Mouse (Mus musculus) Muller cell, postnatal 12 days (primary cell): ENCODE results near the gene Coa5.

ENCODE experiments used
- DNase-seq: peaks from one replicate; pipeline ENCODE4 v3.0.0-alpha.2; 2015; ENCODE audit errors: inconsistent ontology term

Coa5 gene

DNA sequence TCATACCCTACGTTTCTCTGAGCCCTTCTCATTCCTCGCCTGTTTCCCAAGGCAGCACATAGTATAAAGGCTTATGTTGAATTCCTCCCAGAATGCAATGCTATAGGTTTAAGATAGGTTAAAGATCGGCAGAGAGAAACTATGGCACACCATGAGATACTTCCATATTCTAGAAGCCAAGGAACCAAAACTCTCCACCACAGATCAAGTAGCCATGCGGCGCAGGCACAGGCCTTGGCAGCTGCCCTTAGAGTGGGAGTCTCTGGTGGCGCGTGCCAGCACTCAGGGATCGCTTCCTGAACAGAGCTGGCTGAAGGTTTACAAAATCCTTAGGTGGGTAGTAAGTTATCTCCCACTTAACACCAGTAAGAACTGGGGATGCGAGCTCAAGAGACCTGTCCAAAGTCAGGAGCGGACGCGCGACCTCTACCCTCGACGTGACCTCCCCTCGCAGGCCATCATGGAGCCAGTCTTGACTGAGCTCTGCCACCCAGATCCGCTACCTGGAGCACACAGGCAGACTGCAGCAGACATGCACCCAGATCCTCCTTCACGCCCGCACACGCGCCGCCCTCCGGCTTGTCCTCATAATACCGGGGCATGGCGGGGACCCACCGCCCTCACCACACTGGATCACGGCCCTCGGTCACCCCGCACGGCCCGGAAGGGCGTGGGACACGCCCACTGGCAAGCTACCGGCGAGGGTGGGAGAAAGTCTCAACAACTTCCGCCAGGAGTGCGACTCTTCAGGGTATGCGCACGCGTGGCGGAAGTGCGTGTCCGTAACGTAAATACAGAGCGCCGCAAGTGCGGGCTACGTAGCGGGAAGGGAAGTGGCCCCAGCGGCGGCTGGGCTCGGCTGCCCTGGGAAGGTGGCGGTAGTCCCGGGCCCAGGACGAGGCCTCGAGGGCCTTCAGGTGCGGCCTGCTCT is at the start of gene Coa5, which contains the start of gene Unc50:
Coa5 (minus strand) TSS at position 738 of the 931 bp plus-strand sequence.
Unc50 (plus strand) TSS at position 774 of the 931 bp plus-strand sequence.
- DNase-seq: peak; percentile 94

DNA sequence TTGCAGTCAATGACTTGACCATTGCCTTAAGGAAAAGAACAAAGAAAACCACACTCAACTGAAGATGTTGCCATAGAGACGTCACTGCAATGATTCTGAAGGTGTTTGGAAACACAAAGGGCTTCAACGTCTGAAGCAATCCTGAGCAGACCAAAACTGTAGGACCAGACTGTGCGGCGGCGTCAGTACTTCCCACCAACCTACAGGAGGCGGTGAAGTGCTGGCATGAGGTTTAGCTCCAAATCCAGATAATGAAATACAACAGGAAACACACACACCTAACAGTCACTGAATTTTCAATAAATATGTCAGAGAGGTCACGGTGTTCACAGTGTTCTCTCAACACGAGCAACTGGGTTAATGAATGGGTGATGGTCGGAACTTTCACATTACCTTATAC is 49.2 kb upstream of the Coa5 start:
- DNase-seq: no peak

DNA sequence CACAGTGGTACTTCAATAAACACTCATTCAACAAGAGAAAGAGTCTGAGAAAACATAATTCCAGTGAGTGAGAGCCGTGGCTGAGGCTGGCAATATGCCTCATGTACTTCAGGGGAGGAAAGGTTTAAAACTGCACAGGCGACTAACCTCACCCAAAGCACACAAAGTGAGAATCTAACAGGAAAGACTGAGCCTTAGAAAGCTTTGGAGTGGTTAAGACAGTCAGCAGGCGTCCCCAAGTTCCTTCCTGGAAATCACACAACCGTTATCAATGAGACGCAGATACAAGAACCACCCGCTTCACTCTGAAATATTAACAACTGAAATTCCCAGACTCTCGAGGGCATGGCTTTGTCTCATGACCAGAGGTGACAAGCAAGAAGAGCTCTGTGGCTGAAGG is 48.5 kb upstream of the Coa5 start:
- DNase-seq: no peak

DNA sequence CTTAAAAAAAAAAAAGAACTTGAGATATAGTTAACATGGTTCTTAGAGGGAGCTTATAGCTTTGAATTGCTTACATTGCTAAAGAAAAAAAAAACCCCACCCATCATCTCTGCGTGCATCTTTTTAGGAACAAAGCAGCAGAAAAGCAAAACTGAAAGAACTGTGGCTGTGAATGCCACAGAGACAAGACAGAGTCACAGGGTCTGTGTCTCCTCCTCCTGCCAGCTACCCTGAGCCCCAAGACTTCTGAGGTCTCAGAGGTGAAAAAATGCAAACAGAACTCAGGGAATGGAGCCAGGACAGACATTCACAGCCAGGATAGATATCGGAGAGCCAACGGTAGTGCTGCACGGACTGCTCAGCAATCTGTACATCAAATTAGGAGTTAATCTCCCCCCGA is 48.0 kb upstream of the Coa5 start:
- DNase-seq: no peak

DNA sequence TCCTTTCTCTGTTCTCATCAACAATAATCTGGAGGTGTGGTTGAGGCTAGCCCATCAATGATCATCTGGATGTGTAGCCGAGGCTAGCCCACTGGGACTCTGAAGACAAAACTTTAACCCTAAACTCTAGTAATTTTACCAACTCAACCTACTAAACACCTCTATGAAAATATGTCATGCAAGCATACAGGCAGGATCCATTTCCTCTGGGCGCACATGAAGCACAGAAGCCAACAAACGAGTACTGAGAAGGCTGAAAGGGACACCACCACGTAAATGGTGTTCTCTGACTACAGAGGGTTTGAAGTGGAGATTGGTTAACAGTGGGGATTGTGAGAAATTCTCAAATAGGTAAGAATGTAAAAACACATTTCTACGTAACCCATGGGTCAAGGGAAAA is 47.3 kb upstream of the Coa5 start:
- DNase-seq: no peak

DNA sequence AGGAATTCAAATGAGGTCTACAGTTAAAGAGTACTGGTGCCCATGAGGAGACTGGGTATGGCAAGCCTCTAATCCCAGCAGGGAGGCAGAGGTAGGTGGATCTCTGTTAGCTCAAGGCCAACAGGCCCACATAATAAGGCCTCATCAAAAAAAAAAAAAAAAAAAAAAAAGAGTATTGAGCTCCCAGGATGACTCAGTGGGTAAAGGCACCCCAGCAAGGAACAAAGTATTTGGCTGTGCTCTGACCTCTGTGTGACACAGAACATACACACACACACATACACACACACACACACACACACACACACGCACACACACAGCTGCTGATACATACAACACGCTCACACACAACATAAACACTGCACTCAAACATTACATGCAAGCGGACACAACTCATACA is 45.4 kb upstream of the Coa5 start:
- DNase-seq: no peak

DNA sequence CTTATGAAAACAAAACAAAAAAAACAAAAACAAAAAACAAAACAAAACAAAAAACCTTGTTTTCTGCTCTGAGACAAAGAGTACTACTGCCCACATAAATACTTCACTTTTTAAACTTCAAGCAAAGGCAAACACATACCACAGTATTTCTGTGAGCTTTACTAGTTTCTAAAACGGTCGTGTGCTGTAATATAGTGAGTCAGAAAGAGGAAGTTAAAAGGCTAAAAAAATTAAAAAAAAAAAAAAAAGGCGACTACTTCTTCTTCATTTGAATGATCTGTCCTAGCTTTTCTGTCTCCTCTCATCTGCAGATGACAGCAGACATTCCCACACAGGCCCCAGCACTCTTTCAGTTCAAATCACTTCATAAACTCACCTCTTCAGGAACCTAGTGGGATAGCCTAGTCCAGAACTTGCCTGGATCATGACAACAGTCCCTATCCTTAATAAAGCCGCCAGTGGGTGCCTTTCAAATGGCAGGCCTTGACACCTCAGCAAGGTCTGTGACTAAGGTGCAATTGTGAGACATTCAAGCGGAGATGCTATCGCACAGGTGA is 44.8 kb upstream of the Coa5 start:
- no peak for DNase-seq

DNA sequence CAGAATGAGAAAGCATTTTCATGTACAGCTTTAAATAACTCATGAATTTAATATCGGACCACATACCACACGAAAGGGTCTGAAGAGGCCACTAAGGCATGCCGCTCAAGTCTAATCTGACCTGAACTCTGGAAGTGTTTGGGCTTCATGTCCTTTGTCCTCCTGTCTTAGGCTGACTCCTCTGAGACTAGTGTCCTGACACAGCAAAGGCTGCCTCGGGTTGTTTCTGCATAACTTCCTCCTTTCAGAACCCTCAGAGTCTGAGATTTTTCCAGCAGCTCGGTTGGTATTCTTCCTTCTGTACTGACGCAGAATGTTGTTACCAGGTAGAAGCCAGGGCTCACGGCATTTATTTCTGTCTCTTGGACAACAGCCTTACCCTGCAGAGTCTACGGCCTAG is 44.1 kb upstream of the Coa5 start:
- DNase-seq: no peak

DNA sequence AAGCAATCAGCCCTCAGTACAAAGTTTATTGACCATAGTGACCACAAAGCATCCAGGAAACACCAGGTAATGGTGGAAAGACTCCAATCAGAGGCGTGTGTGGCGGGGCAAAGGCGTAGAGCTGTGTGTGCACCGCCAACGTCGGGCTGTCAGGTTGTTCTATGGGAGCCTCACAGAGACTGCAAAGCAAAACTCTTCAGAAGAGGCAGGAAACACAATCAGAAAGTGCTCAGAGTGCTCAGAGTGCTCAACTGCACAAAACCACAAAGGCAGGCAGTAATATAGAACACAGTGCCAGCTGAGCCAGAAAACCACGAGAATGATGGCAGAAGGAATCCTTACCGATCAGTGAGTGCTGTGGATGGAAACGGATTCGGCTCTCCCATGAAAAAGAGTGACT is 43.3 kb upstream of the Coa5 start:
- DNase-seq: peak; percentile 18

DNA sequence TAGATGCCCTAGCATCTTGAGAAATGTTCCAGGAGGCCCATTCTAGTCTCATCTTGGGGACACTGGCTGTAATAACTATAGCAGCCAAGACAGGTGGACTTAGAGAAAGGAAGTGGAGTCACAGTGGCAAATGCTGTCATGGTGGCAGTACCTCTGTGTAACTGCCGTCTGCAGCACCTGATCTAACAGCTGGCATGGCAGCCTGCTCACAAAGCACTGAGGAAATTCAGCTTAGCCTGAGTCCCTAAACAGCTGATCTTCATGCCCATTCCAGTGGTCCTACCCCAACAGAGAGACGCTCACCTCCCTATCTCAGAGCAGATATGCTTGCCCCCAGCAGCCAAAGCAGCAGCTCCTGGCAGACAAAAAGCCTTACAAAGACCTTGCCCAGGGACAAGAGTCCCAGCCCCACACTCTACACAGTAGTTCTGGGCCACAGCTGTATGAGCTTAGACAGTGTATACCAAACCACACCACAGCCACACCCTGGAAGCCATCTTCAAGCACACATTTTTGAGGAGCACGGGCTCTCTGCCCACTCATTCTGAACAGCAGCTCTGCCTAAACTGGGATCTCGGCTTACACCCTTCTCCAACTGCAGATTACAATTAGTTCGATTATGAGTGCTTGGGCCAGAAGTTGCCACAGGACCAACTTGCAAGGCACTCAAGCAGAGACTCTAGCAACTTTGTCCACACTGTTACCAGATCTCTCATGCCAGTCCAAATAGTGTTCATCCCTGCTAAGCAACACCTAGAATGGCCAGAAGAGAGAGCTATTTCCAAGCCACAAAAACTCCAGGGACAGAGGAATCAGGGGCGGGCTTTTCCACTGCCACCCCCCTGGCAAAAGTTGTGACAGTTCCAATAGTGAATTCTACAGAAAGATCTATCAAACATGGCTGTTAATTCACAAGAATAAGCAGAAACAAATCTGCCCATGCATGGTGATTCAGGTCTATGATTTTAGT is 41.6 kb upstream of the Coa5 start:
- DNase-seq: no peak

DNA sequence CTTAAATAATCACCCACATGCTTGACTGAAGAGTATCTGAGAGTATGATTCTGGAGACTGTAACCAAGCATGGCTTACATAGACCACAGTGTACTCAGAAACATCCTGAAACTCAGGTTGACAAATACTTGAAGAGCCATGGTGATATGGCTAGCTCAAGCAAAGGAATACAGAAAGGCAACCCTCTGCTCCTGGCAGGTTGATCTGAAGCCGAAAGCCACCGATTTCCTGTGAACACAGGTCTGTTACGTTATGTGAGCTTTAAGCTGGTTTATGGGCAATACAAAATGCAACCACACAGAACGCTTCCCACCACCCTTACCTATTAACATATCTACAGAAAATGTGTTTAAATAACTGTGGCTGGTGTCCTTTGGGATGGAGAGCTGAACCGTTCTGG is 39.1 kb upstream of the Coa5 start:
- no peak for DNase-seq

DNA sequence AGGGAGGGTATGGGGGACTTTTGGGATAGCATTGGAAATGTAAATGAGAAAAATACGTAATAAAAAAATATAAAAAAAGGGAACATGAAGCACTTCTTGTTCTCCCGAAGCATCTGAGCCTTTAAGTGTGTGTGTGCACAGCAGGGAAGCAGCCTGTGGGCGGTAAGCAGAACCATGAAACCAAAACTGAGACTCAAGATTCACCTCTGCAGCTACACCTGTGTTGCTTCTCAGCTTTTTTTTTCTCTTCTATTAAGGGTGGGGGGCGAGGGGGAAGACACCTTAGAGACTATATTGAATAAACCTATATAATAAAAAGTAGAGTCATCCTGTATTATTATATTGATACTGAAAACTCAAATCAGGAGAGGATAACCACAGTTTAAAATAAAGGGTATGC is 37.9 kb upstream of the Coa5 start:
- no peak for DNase-seq

DNA sequence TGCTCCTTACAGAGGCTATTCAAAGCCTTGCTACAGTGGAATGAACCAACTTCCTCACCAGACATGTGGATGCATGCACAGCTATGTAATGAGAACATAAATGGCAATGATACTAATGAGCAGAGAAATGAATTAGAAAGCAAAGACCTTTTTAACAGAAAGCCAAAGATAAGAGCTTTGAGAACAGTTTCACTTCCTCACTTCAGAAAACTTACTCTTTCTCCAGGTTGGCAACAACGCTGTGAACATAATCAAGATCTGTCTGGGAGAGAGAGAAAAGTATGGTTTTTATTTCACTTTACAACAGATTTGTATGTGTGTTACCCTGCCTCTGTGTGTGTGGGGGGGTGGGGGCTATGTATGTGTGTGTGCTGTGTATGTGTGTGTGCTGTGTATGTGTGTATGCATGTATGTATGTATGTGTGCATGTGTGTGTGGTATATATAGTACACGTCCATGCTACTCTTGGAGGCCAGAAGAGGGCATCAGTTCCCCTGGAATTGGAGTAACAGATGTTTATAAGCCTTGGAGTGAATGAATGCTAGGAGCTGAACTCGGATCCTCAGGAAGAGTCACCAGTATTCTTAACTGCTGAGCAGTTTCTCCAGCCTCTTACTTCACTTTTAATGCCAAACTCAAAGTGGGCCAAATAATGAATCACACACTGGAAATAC is 36.6 kb upstream of the Coa5 start:
- DNase-seq: no peak

DNA sequence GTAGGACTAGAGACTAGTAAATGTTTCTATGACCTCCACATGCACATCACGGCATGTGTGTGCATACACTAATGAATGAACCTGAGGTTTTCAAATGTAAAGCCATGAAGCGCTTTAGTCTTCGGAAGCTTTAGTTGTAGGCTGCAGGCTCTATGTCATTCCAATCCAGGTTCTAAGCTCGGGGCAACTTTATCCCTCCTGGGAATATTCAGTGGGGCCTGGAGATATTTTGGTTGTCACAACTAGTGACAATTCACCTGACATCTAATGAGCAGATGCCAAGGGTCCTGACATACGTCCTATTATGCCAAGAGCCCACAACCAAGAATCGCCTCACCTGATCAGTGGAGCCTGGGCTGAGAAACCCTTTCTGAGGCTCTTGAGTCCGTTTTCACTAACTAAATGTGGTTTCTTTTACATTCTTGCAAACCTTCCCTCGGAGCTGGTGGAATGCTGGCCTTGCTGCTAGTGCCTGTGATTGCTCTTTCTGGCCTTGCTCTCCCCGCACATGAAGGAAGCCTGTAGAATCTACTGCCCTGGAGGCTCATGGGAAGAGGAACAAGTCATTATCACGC is 35.1 kb upstream of the Coa5 start:
- no peak for DNase-seq

DNA sequence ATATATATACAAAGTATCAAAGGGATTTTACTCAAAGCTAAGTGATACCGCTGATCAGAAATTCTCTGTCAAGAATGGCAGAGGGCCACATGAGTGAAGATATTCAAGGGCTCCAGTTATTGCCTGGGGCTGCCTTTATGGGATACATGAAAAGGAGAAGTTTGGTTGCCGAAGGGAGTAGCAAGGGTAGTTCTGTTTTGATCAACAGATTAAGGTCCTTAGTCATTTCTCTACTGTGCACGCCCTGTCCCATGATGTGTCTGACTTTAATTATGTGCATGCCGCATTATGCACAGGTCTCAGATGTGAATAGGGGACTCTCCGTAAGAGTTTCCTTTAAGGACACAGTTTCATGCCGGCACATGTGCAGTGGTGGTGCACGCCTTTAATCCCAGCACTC is 27.6 kb upstream of the Coa5 start:
- DNase-seq: no peak

DNA sequence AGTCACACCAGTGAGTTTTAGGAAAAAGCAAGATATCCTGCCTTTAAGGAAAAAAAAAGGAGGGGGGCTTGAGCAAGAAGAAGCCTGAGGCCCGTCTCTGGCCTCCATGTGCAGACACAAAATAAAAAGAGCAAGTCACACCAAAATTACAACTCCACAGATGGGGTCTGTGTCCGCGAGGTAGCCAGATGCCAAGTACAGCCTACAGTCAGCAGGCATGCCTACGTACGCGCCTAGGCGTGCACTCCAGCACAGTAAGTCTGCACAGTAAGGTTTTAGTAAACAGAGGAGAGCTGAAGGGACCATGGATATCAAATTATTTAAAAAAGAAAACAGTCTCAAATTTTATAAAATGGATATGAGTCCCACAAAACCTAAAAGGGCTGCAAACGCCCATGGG is 21.4 kb upstream of the Coa5 start:
- no peak for DNase-seq

DNA sequence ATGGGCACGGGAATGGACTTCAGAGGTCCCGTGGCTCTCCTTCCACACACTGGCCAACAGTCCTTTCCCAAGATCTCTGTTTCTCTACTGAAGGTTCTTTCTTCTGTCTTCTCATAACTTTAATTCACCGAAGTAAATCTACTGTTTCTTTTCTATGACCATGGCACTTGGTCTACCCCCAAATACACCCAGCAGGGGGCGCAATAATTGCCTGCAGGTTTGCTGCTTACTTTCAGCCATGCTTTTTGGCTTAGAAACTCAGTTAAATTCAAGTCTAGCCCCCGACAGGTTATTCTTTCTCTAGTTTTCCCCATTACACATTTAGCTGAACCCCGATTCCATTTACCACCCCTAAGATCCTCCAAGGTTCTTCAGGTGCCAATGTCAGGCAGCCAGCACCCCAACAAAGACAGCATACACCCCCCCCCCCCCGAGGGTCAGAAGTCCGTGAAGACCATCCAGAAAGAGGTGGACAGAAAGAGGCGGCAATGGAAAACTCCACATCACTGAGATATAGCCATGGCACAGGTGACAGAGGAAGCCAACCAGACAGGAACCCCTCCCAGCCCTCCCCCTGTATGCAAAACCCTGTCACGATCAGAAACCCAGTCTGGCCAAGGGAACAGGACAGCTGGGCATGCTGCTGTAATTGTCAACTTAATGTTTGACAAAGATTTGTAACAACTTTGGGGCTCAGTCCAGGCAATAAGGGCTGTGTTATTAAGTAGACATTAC is 18.6 kb upstream of the Coa5 start:
- DNase-seq: no peak

DNA sequence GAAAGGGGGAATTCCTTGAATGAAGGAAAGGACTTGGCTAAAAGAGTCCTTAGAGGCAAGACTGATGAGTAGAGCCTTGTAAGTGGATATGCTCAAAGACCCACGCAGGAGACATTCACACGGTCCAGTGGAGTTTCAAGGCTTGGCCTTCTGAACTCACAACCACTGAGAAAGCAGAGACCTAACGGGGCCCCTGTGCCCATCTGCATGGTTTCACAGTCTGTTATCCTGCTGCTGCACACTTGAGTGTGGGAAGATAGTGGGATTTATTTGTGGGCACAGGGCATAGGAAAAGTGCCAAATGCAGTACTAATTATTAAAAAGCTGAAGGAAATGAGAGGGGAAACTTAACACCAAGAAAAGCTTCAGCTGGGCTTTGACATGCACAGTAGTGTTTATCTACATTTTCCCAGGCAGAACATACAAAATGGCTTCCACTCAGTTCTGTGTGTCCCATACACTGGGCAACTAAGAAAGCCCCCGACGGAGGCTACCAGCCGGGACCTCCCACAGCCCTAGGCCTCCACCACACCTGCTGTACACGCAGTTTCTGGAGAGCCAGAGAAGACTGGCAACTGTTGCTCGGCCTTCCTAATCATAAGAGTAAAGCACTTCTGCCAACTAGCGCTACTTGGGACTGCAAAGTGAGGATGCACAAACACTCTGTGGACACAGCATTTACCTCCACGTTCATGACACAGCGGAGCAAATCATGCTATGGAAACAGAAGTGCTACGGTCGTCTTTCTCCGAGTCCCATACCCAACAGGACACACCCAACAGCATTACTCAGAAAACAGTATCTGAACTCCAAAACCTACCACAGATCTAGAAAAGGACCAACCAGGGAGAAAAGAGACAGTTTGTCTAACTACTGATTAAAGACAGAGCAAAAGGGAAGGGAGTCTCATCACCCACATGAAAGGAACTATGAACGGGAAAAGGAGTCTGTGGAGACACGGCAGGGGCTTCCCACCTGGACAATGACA is 13.2 kb upstream of the Coa5 start:
- DNase-seq: no peak

DNA sequence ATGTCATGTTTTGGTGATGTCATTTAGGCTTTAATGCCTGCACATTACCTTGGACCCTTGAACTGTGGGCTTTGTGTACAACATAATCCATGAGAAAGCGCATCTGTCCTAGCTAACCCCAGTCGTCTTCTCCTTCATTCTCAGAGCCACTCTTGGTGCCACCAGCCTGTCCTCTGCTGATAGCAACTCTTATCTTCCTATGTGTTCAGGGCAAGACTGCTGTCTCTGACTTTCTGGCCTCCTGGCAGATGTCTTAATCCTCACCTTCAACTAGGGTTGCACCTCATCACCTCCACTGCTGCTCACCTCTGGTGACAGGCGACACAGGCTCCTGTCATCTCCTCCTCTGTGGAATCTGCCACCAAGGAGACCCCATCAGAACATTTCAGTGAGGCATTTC is 6.5 kb upstream of the Coa5 start:
- DNase-seq: no peak
